8 mouse cellular contexts compared by ENCODE assay signal in genomic region chr15:8443926-8444889, GRCm38 (mm10). TPM values are rescaled to one million over a fixed set of nuclear protein-coding genes. Genes with fewer than 3 reads are reported as not detected.
DNase-seq lines count a peak whose midpoint lies in the region; ATAC-seq and TF ChIP-seq lines count a peak whose summit lies in the region.

Gene Nipbl (minus strand): TSS chr15:8444463.

- peak within 1 kb of the TSS; percentile 99 for H3K27ac ChIP-seq in heart, embryonic 12.5 days (ENCODE audit: poor library complexity, severe bottlenecking)
- peak within 1 kb of the TSS; percentile 100 for H3K27ac ChIP-seq in kidney, postnatal 0 days
- H3K27ac ChIP-seq in liver, adult 2 months (replicated peaks; ENCODE audit: insufficient read depth, low read depth, low read length): peak within 1 kb of the TSS; percentile 91

- no peaks in the 10 kb centered on the region for H3K27me3 ChIP-seq in erythroblast, embryonic 14.5 days (ENCODE audit: control insufficient read depth)
- H3K27me3 ChIP-seq in heart, embryonic 12.5 days (replicated peaks): no peaks in the 10 kb centered on the region
- no peaks in the 10 kb centered on the region for H3K27me3 ChIP-seq in kidney, postnatal 0 days (ENCODE audit: insufficient read depth, low read length)
- no peaks in the 10 kb centered on the region for H3K27me3 ChIP-seq in liver, adult 2 months (ENCODE audit: control insufficient read depth, insufficient read depth, low read length)

- H3K79me2 ChIP-seq in liver, adult 2 months (ENCODE audit: control insufficient read depth, insufficient read depth, low read length): peaks cover 7% of the 10 kb centered on the region; the same call in 1 of the 2 replicates

- H3K4me1 ChIP-seq in erythroblast, embryonic 14.5 days (ENCODE audit: control insufficient read depth): peaks cover 37% of the 10 kb centered on the region
- peaks cover 11% of the 10 kb centered on the region; the same call in 1 of the 2 replicates for H3K4me1 ChIP-seq in heart, embryonic 12.5 days (replicated peaks)
- no peaks in the 10 kb centered on the region for H3K4me1 ChIP-seq in kidney, postnatal 0 days (replicated peaks; ENCODE audit: insufficient read depth, low read length)
- peaks cover 8% of the 10 kb centered on the region; the same call in 1 of the 2 replicates for H3K4me1 ChIP-seq in liver, adult 2 months (ENCODE audit: control insufficient read depth, insufficient read depth, low read length)

- H3K9ac ChIP-seq in heart, embryonic 12.5 days: peak within 1 kb of the TSS; percentile 99
- H3K9ac ChIP-seq in kidney, postnatal 0 days (ENCODE audit: low read depth, low read length): peak within 1 kb of the TSS; percentile 98
- peak within 1 kb of the TSS; percentile 97 for H3K9ac ChIP-seq in liver, adult 2 months (ENCODE audit: low read depth, low read length)

- no peak for TF ChIP-seq POLR2A in liver, adult 2 months (IDR thresholded peaks at IDR 0.05; ENCODE audit: extremely low read depth, insufficient read depth, low read length)

- under 1% methylated on average over 84 of the region's 102 CpGs for WGBS in heart, embryonic 12.5 days
- under 1% methylated on average over 89 of the region's 102 CpGs for WGBS in kidney, postnatal 0 days
- under 1% methylated on average over 65 of the region's 102 CpGs for WGBS in liver, adult 2 months

- DNase-seq in CD4-positive helper T cell, adult 2 months (ENCODE audit: low read depth, low spot score): peak; percentile 95
- peak; percentile 90 for DNase-seq in brain, embryonic 18.5 days (ENCODE audit: low read depth, low spot score)
- peak; percentile 98 for DNase-seq in kidney, postnatal 0 days (ENCODE audit: low spot score)
- peak; percentile 87 for DNase-seq in liver, adult 2 months (ENCODE audit: extremely low read depth, low read depth, low spot score)
- DNase-seq in spleen, postnatal 36 days (ENCODE audit: low spot score in 2 of 2): peak; percentile 90 to 91

- peaks cover 5% of the 10 kb centered on the region for H3K36me3 ChIP-seq in erythroblast, embryonic 14.5 days (ENCODE audit: control insufficient read depth)
- no peaks in the 10 kb centered on the region for H3K36me3 ChIP-seq in heart, embryonic 12.5 days
- H3K36me3 ChIP-seq in kidney, postnatal 0 days (ENCODE audit: insufficient read depth, low read length): no peaks in the 10 kb centered on the region
- H3K36me3 ChIP-seq in liver, adult 2 months (ENCODE audit: control insufficient read depth, insufficient read depth, low read length): no peaks in the 10 kb centered on the region

- no peaks in the 10 kb centered on the region for H3K9me3 ChIP-seq in erythroblast, embryonic 14.5 days (ENCODE audit: control insufficient read depth, low read length)
- no peaks in the 10 kb centered on the region for H3K9me3 ChIP-seq in heart, embryonic 12.5 days (replicated peaks)
- no peaks in the 10 kb centered on the region for H3K9me3 ChIP-seq in kidney, postnatal 0 days (replicated peaks; ENCODE audit: low read length)

- TF ChIP-seq CTCF in kidney, postnatal 0 days (IDR thresholded peaks at IDR 0.05; ENCODE audit: low read depth): peak; percentile 8; the same call in 1 of the 2 replicates
- TF ChIP-seq CTCF in liver, adult 2 months (IDR thresholded peaks at IDR 0.05; ENCODE audit: low read depth, low read length): no peak

- H3K4me2 ChIP-seq in heart, embryonic 12.5 days: peak within 1 kb of the TSS; percentile 80
- peak within 1 kb of the TSS; percentile 90 for H3K4me2 ChIP-seq in kidney, postnatal 0 days (ENCODE audit: low read length)

- H3K4me3 ChIP-seq in erythroblast, embryonic 14.5 days (replicated peaks): peak within 1 kb of the TSS; percentile 94
- H3K4me3 ChIP-seq in heart, embryonic 12.5 days: peak within 1 kb of the TSS; percentile 97
- peak within 1 kb of the TSS; percentile 91 for H3K4me3 ChIP-seq in kidney, postnatal 0 days (replicated peaks; ENCODE audit: low read depth, low read length)
- peak within 1 kb of the TSS; percentile 65 for H3K4me3 ChIP-seq in liver, adult 2 months (ENCODE audit: insufficient read depth, low read depth, low read length)

- peak; percentile 82 for ATAC-seq in heart, embryonic 12.5 days (ENCODE audit: insufficient number of reproducible peaks, low FRiP score)
- peak; percentile 83 for ATAC-seq in kidney, postnatal 0 days (replicated peaks; ENCODE audit: low FRiP score, low read depth)
- ATAC-seq in monocyte, adult 5-6 weeks (replicated peaks; ENCODE audit: insufficient number of reproducible peaks, low FRiP score, low TSS enrichment, poor library complexity, severe bottlenecking): peak; percentile 80

RNA-seq across cellular contexts. Expression of gene Nipbl, which starts in this region (rescaled TPM):
- 0.38 and 0.48 TPM in 2 replicates for polyA plus RNA-seq in erythroblast, embryonic 14.5 days (2012)
- polyA plus RNA-seq in heart, embryonic 12.5 days (2016; fragmentation: Nextera tagmentation; extraction: Ambion mirVana): 13.3 and 13.6 TPM in 2 replicates
- polyA plus RNA-seq in kidney, postnatal 0 days (2015; fragmentation: Nextera tagmentation; extraction: Ambion mirVana): 13.8 and 15.0 TPM in 2 replicates
- 16.7 and 17.5 TPM in 2 replicates for total RNA-seq in liver, adult 2 months (2014; rRNA removed)
- 1.8 and 1.9 TPM in 2 replicates for polyA plus RNA-seq in liver, adult 2 months (2012; rRNA removed)
- total RNA-seq in monocyte, adult 5-6 weeks (2017): 61.4 to 103 TPM (median 61.8 TPM) in 3 replicates

Comparison
In these comparisons a context has a peak if more than half of its experiments do, and no peak if none do; other contexts are left out.
1. Peak in every context shown above with its lines: DNase-seq, ATAC-seq, H3K4me3 ChIP-seq and H3K27ac ChIP-seq.